Mouse (Mus musculus) C2C12 (cell line): ENCODE data around the gene Trabd2b. TPM values are rescaled to one million over a fixed set of nuclear protein-coding genes. Genes with fewer than 3 reads are reported as not detected.

Experiments used
- H3K27me3 ChIP-seq: one replicate; pipeline ENCODE4 v1.6.1; 2011; ENCODE audit not compliant: control insufficient read depth, insufficient read depth, insufficient read length
- H3K36me3 ChIP-seq: one replicate; pipeline ENCODE4 v1.6.1; 2011; ENCODE audit not compliant: control insufficient read depth, insufficient read depth
- H3K4me3 ChIP-seq: one replicate; pipeline ENCODE4 v1.5.1; 2011; ENCODE audit warnings: mild to moderate bottlenecking, control low read depth; ENCODE audit not compliant: poor library complexity, insufficient read depth, severe bottlenecking
- H3K79me2 ChIP-seq: one replicate; pipeline ENCODE4 v1.6.1; 2011; ENCODE audit not compliant: control insufficient read depth, insufficient read depth
- H3K79me3 ChIP-seq: one replicate; pipeline ENCODE4 v1.6.1; 2011; ENCODE audit warnings: low read depth, control low read depth
- H3ac ChIP-seq: one replicate; pipeline ENCODE3; 2011; ENCODE audit warnings: low read depth; ENCODE audit not compliant: control insufficient read depth, insufficient read length
- CEBPB ChIP-seq: IDR thresholded peaks from one replicate; pipeline ENCODE4 v1.6.1; 2011; ENCODE audit warnings: low read depth, mild to moderate bottlenecking, control low read depth, moderate library complexity
- CTCF ChIP-seq: IDR thresholded peaks from one replicate; pipeline ENCODE4 v1.5.1; 2011; ENCODE audit not compliant: control insufficient read depth, insufficient read depth, insufficient read length
- FOSL1 ChIP-seq: IDR thresholded peaks from one replicate; pipeline ENCODE4 v1.8.0; 2011; ENCODE audit warnings: mild to moderate bottlenecking, low read length; ENCODE audit not compliant: poor library complexity, insufficient read depth, severe bottlenecking
- MAX ChIP-seq: IDR thresholded peaks from one replicate; pipeline ENCODE4 v1.6.1; 2011; ENCODE audit warnings: mild to moderate bottlenecking, control low read depth
- MYOD1 ChIP-seq: IDR thresholded peaks from one replicate; pipeline ENCODE4 v1.6.1; 2011; ENCODE audit warnings: low read depth; ENCODE audit not compliant: control insufficient read depth, insufficient read length
- MYOG ChIP-seq: IDR thresholded peaks from one replicate; pipeline ENCODE4 v1.6.1; 2011; ENCODE audit not compliant: control insufficient read depth, insufficient read length; ENCODE audit errors: extremely low read depth
- USF1 ChIP-seq: IDR thresholded peaks from one replicate; pipeline ENCODE4 v1.6.1; 2011; ENCODE audit warnings: low read depth, mild to moderate bottlenecking, control low read depth, moderate library complexity
- long read RNA-seq, 2 experiments: library from polyadenylated mRNA; unstranded; transcript quantifications; one replicate each; pipeline ENCODE4 v2.0.0; 2019 to 2020
- polyA plus RNA-seq: library from polyadenylated mRNA; unstranded; fragments of >200 nt; fragmentation: generic; extraction: Trizol; gene quantifications from one replicate; pipeline ENCODE4 v1.2.1, GENCODE M21; 2012; ENCODE audit warnings: missing spikeins

Trabd2b gene
- polyA plus RNA-seq: 0.28 TPM
- long read RNA-seq, experiment 1: 0 reads
- long read RNA-seq, experiment 2: 0 reads

DNA sequence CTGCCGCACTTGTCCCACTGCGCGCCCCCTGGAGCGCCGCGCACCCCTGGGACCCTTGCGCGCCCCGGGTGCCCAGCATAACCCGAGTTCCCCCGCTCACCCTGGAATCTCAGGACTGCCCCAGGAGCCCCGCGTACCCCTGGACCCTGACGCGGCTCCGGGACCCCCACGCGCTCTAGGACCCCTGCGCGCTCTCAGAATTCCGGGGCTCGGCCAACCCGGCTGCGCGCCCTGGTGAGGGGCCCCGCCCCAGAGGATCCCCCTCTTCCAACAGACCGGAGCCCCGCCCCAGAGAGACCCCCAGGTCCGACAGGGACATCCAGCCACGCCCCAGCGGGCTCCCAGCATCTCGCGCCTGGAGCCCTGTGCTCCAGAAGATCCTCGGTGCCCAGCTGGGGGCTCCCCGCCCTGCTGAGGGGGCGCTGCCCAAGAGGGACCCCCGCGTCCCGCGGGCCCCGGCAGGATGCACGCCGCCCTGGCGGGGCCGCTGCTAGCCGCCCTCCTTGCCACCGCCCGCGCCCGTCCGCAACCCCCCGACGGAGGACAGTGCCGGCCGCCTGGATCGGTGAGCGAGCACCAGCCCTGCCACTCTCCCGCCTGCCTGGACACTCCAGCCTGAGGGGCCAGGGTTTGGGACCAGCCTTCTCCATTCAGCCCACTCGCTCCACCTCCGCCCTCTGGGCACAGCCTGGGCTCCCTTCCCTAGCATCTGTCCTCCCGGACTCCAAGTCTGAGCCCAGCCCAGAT, at the start of gene Trabd2b:
Gene Trabd2b, plus strand, starts transcription at position 370 of the 747 bp plus-strand sequence.
- Histone ChIP-seq H3K79me2 (no peaks in the 10 kb centered on the region), H3K4me3 (no peak within 1 kb of the TSS), H3ac (peak within 1 kb of the TSS; percentile 63), H3K79me3 (no peaks in the 10 kb centered on the region), H3K27me3 (peaks cover 31% of the 10 kb centered on the region), H3K36me3 (no peaks in the 10 kb centered on the region)
- TF ChIP-seq MYOG: no peak

DNA sequence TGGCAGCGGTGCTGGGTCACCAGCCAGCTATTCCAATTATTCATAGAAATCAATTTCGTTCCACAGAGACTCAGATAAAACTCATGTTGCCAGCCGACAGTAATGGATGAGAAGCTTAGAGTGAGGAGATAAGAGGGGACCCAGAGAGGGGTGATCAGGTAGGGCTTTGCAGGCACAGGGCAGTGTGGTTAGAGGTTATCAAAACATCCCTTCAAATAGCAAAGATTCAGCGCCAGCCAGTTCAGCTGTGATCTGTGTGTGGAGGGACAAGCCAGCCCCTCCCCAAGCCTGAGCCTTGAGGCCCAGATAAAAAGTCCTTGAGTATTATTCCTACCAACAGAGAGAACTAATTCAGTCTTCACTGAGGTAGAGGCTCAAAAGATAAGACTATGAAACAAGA, 49.1 kb upstream of the Trabd2b start:
- TF ChIP-seq MYOD1 (no peak), FOSL1 (no peak), CEBPB (no peak), USF1 (no peak), MAX (no peak), CTCF (no peak), MYOG (no peak)
- Histone ChIP-seq H3ac (no peak overlapping the region), H3K79me2 (no peaks in the 10 kb centered on the region), H3K79me3 (no peaks in the 10 kb centered on the region), H3K27me3 (no peaks in the 10 kb centered on the region), H3K4me3 (no peak overlapping the region), H3K36me3 (no peaks in the 10 kb centered on the region)

DNA sequence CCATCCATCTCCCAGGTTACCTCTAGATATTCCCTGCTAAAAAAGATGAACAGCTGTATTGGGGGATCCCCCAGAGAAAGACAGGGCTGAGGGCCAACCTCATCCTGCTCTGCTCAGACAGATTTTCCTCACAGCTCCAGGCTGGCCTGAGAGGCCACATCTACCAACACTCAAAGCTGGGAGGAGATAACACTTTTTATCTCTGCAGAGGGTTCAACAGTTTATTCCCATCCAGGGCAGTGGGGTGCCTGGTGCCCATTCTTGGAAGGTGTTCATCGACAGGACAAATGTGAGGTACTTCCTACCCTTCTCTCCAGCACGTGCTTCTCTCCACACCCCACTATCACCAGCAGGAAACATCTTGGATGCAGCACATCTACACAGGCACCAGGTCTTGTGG, 47.6 kb upstream of the Trabd2b start:
- no peak overlapping the region for H3ac ChIP-seq
- H3K4me3 ChIP-seq: no peak overlapping the region
- no peaks in the 10 kb centered on the region for H3K36me3 ChIP-seq
- no peak for TF ChIP-seq FOSL1
- TF ChIP-seq MYOG: no peak
- no peak for TF ChIP-seq MAX
- TF ChIP-seq CTCF: no peak
- no peak for TF ChIP-seq MYOD1
- no peak for TF ChIP-seq USF1
- no peak for TF ChIP-seq CEBPB
- H3K79me3 ChIP-seq: no peaks in the 10 kb centered on the region
- no peaks in the 10 kb centered on the region for H3K27me3 ChIP-seq
- no peaks in the 10 kb centered on the region for H3K79me2 ChIP-seq

DNA sequence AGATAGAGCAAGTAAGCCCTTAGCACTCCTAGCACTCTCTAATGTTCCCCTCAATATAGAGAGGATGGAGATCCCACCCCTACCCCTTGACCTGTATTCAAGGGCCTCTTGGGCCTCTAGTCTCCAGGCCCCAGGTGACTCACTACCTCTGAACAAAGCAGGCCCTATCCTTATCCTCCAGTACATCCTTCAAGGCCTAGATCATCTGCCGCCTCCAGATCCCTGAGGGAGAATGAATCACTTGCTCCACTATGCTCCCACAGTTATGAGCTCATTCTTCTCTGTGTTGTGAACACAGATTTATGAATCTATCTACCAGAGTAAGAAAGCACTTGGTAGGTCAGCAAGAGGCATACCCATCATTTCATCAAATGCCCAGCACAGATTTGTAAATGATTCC, 46.7 kb upstream of the Trabd2b start:
- no peaks in the 10 kb centered on the region for H3K36me3 ChIP-seq
- H3K79me3 ChIP-seq: no peaks in the 10 kb centered on the region
- H3ac ChIP-seq: no peak overlapping the region
- peaks cover under 1% of the 10 kb centered on the region for H3K27me3 ChIP-seq
- TF ChIP-seq CTCF: no peak
- no peak for TF ChIP-seq MYOD1
- TF ChIP-seq USF1: no peak
- TF ChIP-seq CEBPB: no peak
- no peak for TF ChIP-seq MYOG
- TF ChIP-seq FOSL1: no peak
- no peak for TF ChIP-seq MAX
- no peak overlapping the region for H3K4me3 ChIP-seq
- H3K79me2 ChIP-seq: no peaks in the 10 kb centered on the region

DNA sequence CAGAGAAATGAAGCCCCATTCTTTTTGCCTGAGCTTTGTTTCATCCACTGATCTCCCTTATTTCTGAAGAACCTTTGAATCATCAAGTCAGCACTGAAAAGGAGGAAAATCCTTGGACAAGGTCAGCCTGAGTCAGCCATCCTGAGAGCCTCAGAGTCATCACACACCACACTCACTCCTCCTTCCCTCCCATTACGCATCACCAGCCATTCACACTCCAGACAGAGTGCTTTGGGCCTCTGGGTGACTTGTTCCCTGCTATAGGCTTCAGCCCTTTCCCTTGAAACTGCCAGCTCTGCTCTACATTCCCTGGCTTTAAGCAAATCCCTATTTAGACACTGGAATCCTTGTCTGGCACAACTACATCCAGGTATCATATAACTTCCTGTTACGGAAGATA, 45.2 kb upstream of the Trabd2b start:
- no peaks in the 10 kb centered on the region for H3K79me3 ChIP-seq
- no peaks in the 10 kb centered on the region for H3K36me3 ChIP-seq
- TF ChIP-seq MAX: no peak
- no peak for TF ChIP-seq FOSL1
- TF ChIP-seq CEBPB: no peak
- TF ChIP-seq CTCF: no peak
- no peak overlapping the region for H3K4me3 ChIP-seq
- no peaks in the 10 kb centered on the region for H3K79me2 ChIP-seq
- peaks cover 4% of the 10 kb centered on the region for H3K27me3 ChIP-seq
- no peak overlapping the region for H3ac ChIP-seq

DNA sequence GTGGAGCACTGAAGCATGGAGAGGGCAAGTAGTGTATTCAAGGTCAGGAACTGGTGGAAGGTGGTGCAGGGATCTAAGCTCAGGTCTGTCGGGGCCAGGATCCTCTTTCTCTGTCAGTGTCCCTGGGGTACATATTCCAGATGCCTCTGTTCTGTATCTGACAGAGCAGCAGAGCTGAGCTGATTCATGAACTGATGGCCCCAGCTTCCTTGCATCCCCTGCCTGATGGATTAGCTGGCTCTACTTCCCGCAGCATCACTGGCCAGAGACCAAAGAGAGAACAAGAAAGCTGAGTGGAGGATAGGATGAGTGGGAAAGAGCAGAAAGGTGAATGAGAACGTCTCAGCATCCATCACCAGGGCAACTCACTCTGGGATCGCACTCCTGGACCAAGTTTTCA, 41.5 kb upstream of the Trabd2b start:
- H3K79me2 ChIP-seq: no peaks in the 10 kb centered on the region
- no peak overlapping the region for H3ac ChIP-seq
- no peak overlapping the region for H3K4me3 ChIP-seq
- H3K79me3 ChIP-seq: no peaks in the 10 kb centered on the region
- no peaks in the 10 kb centered on the region for H3K36me3 ChIP-seq
- TF ChIP-seq MYOG: no peak
- TF ChIP-seq CEBPB: no peak
- no peak for TF ChIP-seq USF1
- no peak for TF ChIP-seq CTCF
- TF ChIP-seq MYOD1: no peak
- no peak for TF ChIP-seq FOSL1
- TF ChIP-seq MAX: no peak
- peaks cover 11% of the 10 kb centered on the region for H3K27me3 ChIP-seq
